Mouse (Mus musculus) forebrain, embryonic 14.5 days (tissue): ENCODE data around the gene Tspan4. TPM values are rescaled to one million over a fixed set of nuclear protein-coding genes. Genes with fewer than 3 reads are reported as not detected.
A peak's percentile ranks its signal among the peaks of the same experiment; 100 is the strongest.

Experiments used
- ATAC-seq: fragments of 200-750 bp; cut with Nextera tagmentation; 2 replicates; pipeline ENCODE4 v1.8.0; 2017; ENCODE audit warnings: mild to moderate bottlenecking, moderate library complexity
- DNase-seq: peaks from one replicate; pipeline ENCODE4 v3.0.0-alpha.2; 2015; ENCODE audit warnings: low spot score
- H3K27ac ChIP-seq: fragments of 300-500 bp; sonication (generic); 2 replicates; pipeline ENCODE4 v1.5.1; 2014; ENCODE audit warnings: low read depth, mild to moderate bottlenecking, control low read depth, low read length, moderate library complexity
- H3K27me3 ChIP-seq: fragments of 300-500 bp; sonication (generic); replicated peaks from 2 replicates; pipeline ENCODE4 v1.6.1; 2014; ENCODE audit warnings: low read length, control low read depth, mixed read lengths; ENCODE audit not compliant: control insufficient read depth, insufficient read depth
- H3K36me3 ChIP-seq: fragments of 300-500 bp; sonication (generic); 2 replicates; pipeline ENCODE4 v1.6.1; 2014; ENCODE audit warnings: low read length, control low read depth; ENCODE audit not compliant: control insufficient read depth, insufficient read depth
- H3K4me1 ChIP-seq: fragments of 300-500 bp; sonication (generic); 2 replicates; pipeline ENCODE4 v1.6.1; 2014; ENCODE audit warnings: antibody characterized with exemption, low read length, control low read depth; ENCODE audit not compliant: control insufficient read depth, insufficient read depth
- H3K4me2 ChIP-seq: fragments of 300-500 bp; sonication (generic); 2 replicates; pipeline ENCODE4 v1.6.1; 2014; ENCODE audit warnings: mild to moderate bottlenecking, control low read depth, low read length
- H3K4me3 ChIP-seq: fragments of 300-500 bp; sonication (generic); 2 replicates; pipeline ENCODE4 v1.5.1; 2014; ENCODE audit warnings: low read depth, low read length, control low read depth
- H3K9ac ChIP-seq: fragments of 300-500 bp; sonication (generic); 2 replicates; pipeline ENCODE4 v1.6.1; 2014; ENCODE audit warnings: mild to moderate bottlenecking, low read length, control low read depth, moderate library complexity
- H3K9me3 ChIP-seq: fragments of 300-500 bp; sonication (generic); replicated peaks from 2 replicates; pipeline ENCODE4 v1.6.1; 2016; ENCODE audit warnings: low read length, control low read depth, mixed read lengths; ENCODE audit not compliant: control insufficient read depth
- WGBS: fragments of 180-500 bp; shearing (Covaris S2); extraction: QIAGEN DNeasy Blood & Tissue Kit; methylation state at CpG from one replicate; pipeline ENCODE4 v1.1.7; 2014; 5-methylcytosine and 5-hydroxymethylcytosine counted together
- polyA plus RNA-seq: library from polyadenylated mRNA; unstranded; fragments of >200 nt; fragmentation: Nextera tagmentation; extraction: Ambion mirVana; gene quantifications from 2 replicates; pipeline ENCODE4 v1.2.1, GENCODE M21; 2014

Tspan4 gene
- 29.9 and 30.9 TPM in 2 replicates for polyA plus RNA-seq

DNA sequence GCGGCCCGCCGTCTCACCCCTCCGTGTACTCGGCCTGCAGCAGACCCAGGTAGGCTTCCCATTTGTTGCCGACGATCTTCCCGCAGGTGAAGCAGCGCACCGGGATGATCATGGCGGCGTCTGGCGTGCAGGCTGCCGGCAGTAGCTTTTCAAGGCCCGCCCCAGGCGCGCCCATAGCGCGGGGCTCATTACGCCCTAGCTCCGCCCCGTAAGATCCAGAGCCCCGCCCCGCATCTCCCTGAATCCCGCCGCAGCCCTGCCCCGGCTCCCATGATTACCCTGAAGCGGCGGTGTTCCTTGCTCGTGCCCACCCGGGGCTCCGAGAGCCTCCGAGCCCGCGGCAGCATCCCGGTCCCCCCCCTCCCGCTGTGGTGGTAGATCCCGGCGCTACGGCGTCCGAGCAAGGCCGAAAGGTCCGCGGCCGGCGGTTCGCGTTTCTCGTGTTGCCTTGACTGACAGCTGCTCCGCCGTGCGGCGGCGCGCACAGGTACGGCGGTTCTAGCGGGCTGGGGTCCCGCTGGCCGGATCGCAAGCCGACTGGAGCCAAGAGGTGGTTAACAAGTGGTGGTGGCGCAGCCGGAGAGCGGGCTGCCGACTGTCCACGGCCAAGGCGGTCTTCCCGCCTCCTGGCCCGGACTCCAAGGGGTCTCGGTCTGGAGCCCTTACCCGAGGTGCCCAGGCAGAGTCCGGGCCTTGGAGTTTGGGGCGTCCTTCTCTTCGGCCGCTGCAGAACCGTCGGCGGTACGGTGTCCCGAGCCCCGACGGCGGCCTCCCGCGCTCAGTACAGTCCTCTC, at the start of gene Tspan4, which contains the start of gene Polr2l:
Tspan4 (plus strand) TSS at position 230 of the 794 bp plus-strand sequence.
Polr2l (minus strand) TSS at position 122 of the 794 bp plus-strand sequence.
- ATAC-seq (peak; percentile 90), DNase-seq (peak; percentile 91)
- 1% methylated on average over 86 of the region's 87 CpGs for WGBS
- H3K27me3 ChIP-seq = no peaks in the 10 kb centered on the region
- H3K9ac ChIP-seq = peak within 1 kb of the TSS; percentile 87
- peak within 1 kb of the TSS; percentile 83 for H3K27ac ChIP-seq
- H3K9me3 ChIP-seq = no peaks in the 10 kb centered on the region
- peaks cover 25% of the 10 kb centered on the region for H3K36me3 ChIP-seq
- peak within 1 kb of the TSS; percentile 88 for H3K4me2 ChIP-seq
- H3K4me3 ChIP-seq = peak within 1 kb of the TSS; percentile 67
- peaks cover 8% of the 10 kb centered on the region for H3K4me1 ChIP-seq

DNA sequence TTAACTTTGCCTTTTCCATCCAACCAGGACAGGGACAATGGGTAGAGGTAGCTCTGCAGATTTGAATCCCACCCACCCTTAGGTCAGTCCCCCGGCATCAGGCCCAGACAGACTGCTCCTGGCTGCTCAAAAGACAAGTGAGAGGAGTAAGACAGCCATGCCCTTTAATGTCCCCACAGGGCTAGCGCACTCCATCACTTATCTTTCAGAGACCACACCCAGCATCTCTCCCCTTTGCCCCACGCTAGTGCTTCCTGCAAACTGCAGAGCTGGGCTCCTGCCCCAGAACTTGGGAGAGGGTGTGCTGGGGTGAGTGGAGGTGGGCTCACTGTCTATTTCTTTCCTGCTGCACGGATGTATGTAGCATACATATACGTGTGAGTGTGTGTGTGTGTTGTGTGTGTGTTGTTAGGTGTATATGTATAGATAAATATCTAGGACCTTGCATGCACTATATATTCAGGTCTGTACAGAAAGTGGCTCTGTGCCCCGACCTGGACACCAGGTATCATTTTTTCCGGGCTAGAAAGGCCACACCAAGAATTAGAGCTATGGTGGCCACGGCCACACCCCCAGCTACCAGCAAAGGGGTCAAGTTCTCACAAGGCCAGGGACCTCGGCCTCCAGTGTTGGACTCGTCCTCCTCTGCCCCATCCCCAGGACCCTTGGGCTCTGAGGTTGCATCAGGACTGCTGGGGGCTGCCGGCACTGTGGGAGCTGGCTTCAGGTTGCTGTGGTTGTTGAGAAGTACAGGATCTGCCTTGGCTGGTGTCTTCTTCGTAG, 47.9 kb upstream of the Tspan4 start:
- no peak for ATAC-seq
- H3K4me3 ChIP-seq = no peak overlapping the region
- no peak overlapping the region for H3K9ac ChIP-seq
- peaks cover 34% of the 10 kb centered on the region for H3K36me3 ChIP-seq
- H3K4me2 ChIP-seq = no peak overlapping the region
- H3K9me3 ChIP-seq = no peaks in the 10 kb centered on the region
- no peak overlapping the region for H3K27ac ChIP-seq
- H3K27me3 ChIP-seq = no peaks in the 10 kb centered on the region
- no peak for DNase-seq
- WGBS = 87% methylated on average over 12 of the region's 12 CpGs
- H3K4me1 ChIP-seq = peaks cover 5% of the 10 kb centered on the region

DNA sequence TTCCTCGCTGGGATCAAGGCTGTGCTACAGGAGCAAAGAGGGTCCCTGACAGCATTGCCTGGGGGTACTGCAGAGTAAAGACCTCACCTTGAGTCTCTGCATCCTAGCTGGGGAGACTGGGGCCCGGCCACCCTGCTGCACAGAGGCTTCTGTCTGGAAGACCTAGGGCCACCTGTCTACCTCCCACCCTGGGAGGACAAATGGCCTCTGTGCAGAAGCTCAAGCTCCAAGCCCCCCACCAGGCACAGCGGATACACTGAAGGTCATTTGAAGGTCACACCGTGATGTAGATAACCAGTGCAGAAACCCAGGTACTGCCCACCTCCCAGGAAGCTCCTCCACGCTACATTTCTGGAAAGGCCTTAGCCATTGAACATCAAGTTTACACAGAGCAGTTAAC, 46.3 kb upstream of the Tspan4 start:
- Histone ChIP-seq H3K36me3 (peaks cover 48% of the 10 kb centered on the region), H3K27ac (peak overlapping the region; percentile 55; the same call in 1 of the 2 replicates), H3K4me3 (peak overlapping the region; percentile 48), H3K9me3 (no peaks in the 10 kb centered on the region), H3K27me3 (no peaks in the 10 kb centered on the region), H3K4me2 (peak overlapping the region; percentile 85), H3K9ac (peak overlapping the region; percentile 79), H3K4me1 (peaks cover 8% of the 10 kb centered on the region)
- 61% methylated on average over 5 of the region's 5 CpGs for WGBS
- no peak for DNase-seq
- ATAC-seq = no peak

DNA sequence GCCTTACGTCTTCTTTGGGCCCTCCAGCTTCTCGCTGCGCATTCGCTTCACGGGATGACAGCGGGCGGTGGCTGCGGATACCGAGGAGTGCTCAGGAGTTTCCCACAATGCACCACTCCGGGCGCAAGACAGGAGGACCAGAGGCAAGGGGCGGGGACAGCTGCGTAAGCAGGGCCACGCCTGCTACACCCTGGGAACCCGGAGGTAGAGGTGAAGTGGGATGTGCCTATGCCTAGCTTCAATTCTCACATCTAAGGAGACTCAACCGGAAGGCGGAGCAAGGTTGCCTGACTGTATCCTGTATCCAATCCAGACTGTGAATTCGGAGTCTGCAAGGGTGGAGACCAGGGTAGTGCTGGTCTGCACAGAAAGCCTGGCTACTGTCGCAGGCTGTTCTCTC, 45.7 kb upstream of the Tspan4 start, which contains the start of gene Cend1:
Cend1 (minus strand) TSS at position 182 of the 400 bp plus-strand sequence.
- peak within 1 kb of the TSS; percentile 55; the same call in 1 of the 2 replicates for H3K27ac ChIP-seq
- ATAC-seq (peak; percentile 87), DNase-seq (peak; percentile 91)
- H3K9me3 ChIP-seq = no peaks in the 10 kb centered on the region
- H3K27me3 ChIP-seq = no peaks in the 10 kb centered on the region
- 1% methylated on average over 19 of the region's 19 CpGs for WGBS
- H3K4me1 ChIP-seq = peaks cover 13% of the 10 kb centered on the region
- peak within 1 kb of the TSS; percentile 85 for H3K4me2 ChIP-seq
- H3K9ac ChIP-seq = peak within 1 kb of the TSS; percentile 79
- peaks cover 48% of the 10 kb centered on the region for H3K36me3 ChIP-seq
- H3K4me3 ChIP-seq = peak within 1 kb of the TSS; percentile 48

DNA sequence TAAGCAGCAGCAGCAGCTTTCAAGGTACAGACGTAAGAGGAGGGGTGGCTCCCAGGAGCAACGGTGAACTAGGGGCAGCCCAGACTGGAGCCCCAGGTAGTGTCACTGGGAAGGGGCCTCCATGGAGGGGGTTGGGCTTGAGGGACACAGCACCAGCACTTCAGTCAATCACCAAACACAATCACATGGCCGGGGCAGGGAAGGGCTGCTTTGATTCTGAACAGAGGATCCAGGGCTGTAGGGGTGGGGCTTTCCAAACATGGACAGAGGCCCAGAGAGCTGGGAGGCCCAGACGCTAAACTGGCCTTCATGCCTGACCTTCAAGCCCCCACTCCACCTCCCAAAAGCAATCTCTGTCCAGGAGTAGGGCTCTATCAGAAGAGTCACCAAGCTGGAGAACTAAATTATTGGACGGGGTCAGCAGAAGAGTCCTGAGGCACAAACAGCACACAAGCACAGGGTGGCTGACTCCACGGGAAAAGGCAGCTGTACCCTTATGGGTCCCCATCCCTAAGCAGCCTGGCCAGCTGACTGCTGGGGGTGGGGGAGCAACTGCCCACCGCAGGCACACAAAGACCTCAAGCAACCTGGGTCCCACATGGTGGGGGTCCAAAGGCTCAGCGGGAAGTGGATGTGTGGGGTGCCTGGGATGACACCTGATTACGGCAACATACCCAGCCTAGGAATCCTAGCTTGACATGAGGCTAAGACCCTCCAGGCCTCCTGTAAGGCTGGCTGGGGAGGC, 45.0 kb upstream of the Tspan4 start:
- Histone ChIP-seq H3K27ac (no peak overlapping the region), H3K4me2 (peak overlapping the region; percentile 85), H3K9ac (no peak overlapping the region), H3K4me3 (peak overlapping the region; percentile 48; the same call in 1 of the 2 replicates), H3K36me3 (peaks cover 48% of the 10 kb centered on the region), H3K27me3 (no peaks in the 10 kb centered on the region), H3K4me1 (peaks cover 13% of the 10 kb centered on the region), H3K9me3 (no peaks in the 10 kb centered on the region)
- no peak for ATAC-seq
- 63% methylated on average over 9 of the region's 9 CpGs for WGBS
- DNase-seq = no peak

DNA sequence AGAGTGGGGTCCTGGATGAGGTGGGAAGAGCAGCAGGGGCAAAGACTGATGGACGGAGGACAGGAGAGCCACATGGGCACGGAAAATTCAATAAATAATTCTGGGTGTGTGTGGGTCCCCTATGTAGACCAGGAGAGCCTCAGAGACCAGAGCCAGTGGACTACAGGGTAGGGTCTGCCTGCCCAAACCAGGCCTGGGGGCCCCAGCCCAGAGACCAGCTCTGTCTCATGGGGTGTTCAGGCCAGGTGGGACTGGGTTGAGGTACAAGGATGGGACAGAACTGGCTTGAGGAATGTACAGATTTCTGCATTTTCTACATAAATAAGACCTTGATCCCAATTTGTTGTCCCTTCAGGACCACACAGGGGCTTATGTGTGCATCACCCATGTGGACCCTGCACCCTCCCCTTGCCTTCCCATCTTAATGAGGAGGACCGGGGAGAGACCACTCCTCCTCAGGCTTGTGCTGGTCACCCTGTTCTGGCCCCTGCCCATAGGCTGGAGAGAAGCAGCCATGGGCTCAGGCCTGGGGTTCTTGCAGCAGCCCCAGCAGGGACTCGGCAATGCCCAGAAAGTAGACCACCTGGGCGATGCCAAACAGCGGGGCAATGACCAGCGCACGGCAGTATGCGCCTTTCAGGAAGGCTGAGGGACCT, 44.3 kb upstream of the Tspan4 start:
- Histone ChIP-seq H3K4me1 (peaks cover 17% of the 10 kb centered on the region), H3K4me2 (no peak overlapping the region), H3K9me3 (no peaks in the 10 kb centered on the region), H3K9ac (no peak overlapping the region), H3K27ac (no peak overlapping the region), H3K4me3 (no peak overlapping the region), H3K36me3 (peaks cover 48% of the 10 kb centered on the region), H3K27me3 (no peaks in the 10 kb centered on the region)
- 95% methylated on average over 9 of the region's 9 CpGs for WGBS
- no peak for ATAC-seq
- no peak for DNase-seq

DNA sequence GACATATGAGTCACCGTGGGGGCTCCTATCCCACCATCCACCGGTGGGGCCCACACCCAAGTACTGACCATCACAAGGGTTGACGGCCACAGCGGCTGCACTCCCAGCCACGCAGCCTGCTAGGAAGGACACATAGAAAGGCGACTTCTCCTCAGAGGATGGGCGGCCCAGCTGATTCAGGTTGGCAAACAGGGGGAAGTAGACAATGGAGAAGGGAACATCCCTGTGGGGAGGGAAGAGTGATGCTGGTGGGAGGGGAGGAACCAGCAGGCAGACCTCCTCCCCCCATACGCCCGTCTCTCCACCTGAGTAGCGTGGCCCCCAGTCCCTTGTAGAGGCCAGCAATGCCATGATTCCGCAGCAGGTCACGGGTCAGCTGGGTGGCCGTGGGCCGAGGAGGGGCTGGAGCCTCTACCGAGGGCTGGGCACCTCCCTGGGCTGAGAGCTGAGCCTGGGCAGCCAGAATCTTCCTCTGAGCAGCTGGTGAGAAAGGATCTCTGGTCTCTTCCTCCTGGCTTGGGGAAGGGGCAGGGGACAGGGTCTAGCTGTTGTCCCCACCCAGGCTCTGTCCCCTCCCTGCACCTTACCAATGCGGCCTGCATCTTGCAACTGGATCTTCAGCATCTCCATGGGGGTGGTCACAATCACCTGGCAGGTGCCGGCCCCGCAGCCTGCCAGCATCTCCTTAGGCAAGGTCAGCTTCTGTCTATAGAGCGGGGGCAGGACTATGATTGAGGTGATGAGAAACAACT, 43.4 kb upstream of the Tspan4 start:
- no peaks in the 10 kb centered on the region for H3K9me3 ChIP-seq
- peaks cover 24% of the 10 kb centered on the region for H3K4me1 ChIP-seq
- no peak for DNase-seq
- no peak for ATAC-seq
- H3K9ac ChIP-seq = no peak overlapping the region
- no peak overlapping the region for H3K4me3 ChIP-seq
- WGBS = 93% methylated on average over 17 of the region's 19 CpGs
- H3K27ac ChIP-seq = no peak overlapping the region
- no peak overlapping the region for H3K4me2 ChIP-seq
- peaks cover 45% of the 10 kb centered on the region for H3K36me3 ChIP-seq
- no peaks in the 10 kb centered on the region for H3K27me3 ChIP-seq
